ENCODE assay signal across 7 mouse cellular contexts in genomic region chr10:86341589-86341988, GRCm38 (mm10). TPM values are rescaled to one million over a fixed set of nuclear protein-coding genes. Genes with fewer than 3 reads are reported as not detected.
DNase-seq lines count a peak whose midpoint lies in the region; ATAC-seq and TF ChIP-seq lines count a peak whose summit lies in the region.

No protein-coding gene starts in this region.

- no peaks in the 10 kb centered on the region for H3K27me3 ChIP-seq in heart, embryonic 14.5 days (ENCODE audit: control insufficient read depth, insufficient read depth, low read length)
- H3K27me3 ChIP-seq in liver, embryonic 11.5 days (replicated peaks; ENCODE audit: control insufficient read depth, insufficient read depth, low read length), result no peaks in the 10 kb centered on the region
- no peaks in the 10 kb centered on the region for H3K27me3 ChIP-seq in forebrain, postnatal 0 days (ENCODE audit: insufficient read depth, low read length)
- H3K27me3 ChIP-seq in forebrain, embryonic 15.5 days, result no peaks in the 10 kb centered on the region

- H3K9me3 ChIP-seq in heart, embryonic 14.5 days (ENCODE audit: control insufficient read depth, low read length), result no peaks in the 10 kb centered on the region
- no peaks in the 10 kb centered on the region for H3K9me3 ChIP-seq in liver, embryonic 11.5 days (ENCODE audit: control insufficient read depth, low read length)
- no peaks in the 10 kb centered on the region for H3K9me3 ChIP-seq in forebrain, postnatal 0 days (ENCODE audit: low read length)
- H3K9me3 ChIP-seq in forebrain, embryonic 15.5 days, result no peaks in the 10 kb centered on the region

- no peak for TF ChIP-seq CTCF in forebrain, postnatal 0 days (IDR thresholded peaks at IDR 0.05; ENCODE audit: low read depth)

- peak; percentile 55; the same call in 1 of the 2 replicates for ATAC-seq in heart, embryonic 14.5 days (ENCODE audit: insufficient number of reproducible peaks, insufficient read depth, low FRiP score, low read depth)
- ATAC-seq in liver, embryonic 11.5 days (replicated peaks; ENCODE audit: low FRiP score), result no peak
- ATAC-seq in forebrain, postnatal 0 days, result no peak
- no peak for ATAC-seq in forebrain, embryonic 15.5 days (replicated peaks)

- peak; percentile 53 for DNase-seq in adipocyte (ENCODE audit: low spot score)
- peak; percentile 85 for DNase-seq in adrenal gland, postnatal 14 days
- no peak for DNase-seq in liver, embryonic 11.5 days (ENCODE audit: low spot score)
- no peak for DNase-seq in forebrain, postnatal 0 days
- no peak for DNase-seq in cerebellum, postnatal 14 days

- H3K4me1 ChIP-seq in heart, embryonic 14.5 days (ENCODE audit: control insufficient read depth in 2 of 2, insufficient read depth in 2 of 2, low read length in 2 of 2), result peaks cover 54 to 77% of the 10 kb centered on the region in 2 experiments
- H3K4me1 ChIP-seq in liver, embryonic 11.5 days (replicated peaks; ENCODE audit: control insufficient read depth, insufficient read depth, low read length), result peaks cover 42% of the 10 kb centered on the region
- H3K4me1 ChIP-seq in forebrain, postnatal 0 days (ENCODE audit: insufficient read depth), result no peaks in the 10 kb centered on the region
- peaks cover 5% of the 10 kb centered on the region for H3K4me1 ChIP-seq in forebrain, embryonic 15.5 days

- no peak overlapping the region for H3K4me2 ChIP-seq in heart, embryonic 14.5 days (ENCODE audit: low read length)
- no peak overlapping the region for H3K4me2 ChIP-seq in liver, embryonic 11.5 days
- no peak overlapping the region for H3K4me2 ChIP-seq in forebrain, postnatal 0 days (ENCODE audit: low read depth)
- H3K4me2 ChIP-seq in forebrain, embryonic 15.5 days (replicated peaks), result no peak overlapping the region

- H3K4me3 ChIP-seq in heart, embryonic 14.5 days (ENCODE audit: control insufficient read depth in 1 of 2, insufficient read depth in 1 of 2, low read depth in 1 of 2, low read length in 2 of 2), result no peak overlapping the region
- H3K4me3 ChIP-seq in liver, embryonic 11.5 days (ENCODE audit: low read depth, low read length), result no peak overlapping the region
- H3K4me3 ChIP-seq in forebrain, postnatal 0 days (ENCODE audit: low read depth, low read length), result no peak overlapping the region
- H3K4me3 ChIP-seq in forebrain, embryonic 15.5 days, result no peak overlapping the region

- peaks cover 34% of the 10 kb centered on the region for H3K36me3 ChIP-seq in heart, embryonic 14.5 days (ENCODE audit: control insufficient read depth, insufficient read depth, low read length)
- no peaks in the 10 kb centered on the region for H3K36me3 ChIP-seq in liver, embryonic 11.5 days (ENCODE audit: control insufficient read depth, insufficient read depth, low read length)
- H3K36me3 ChIP-seq in forebrain, postnatal 0 days (ENCODE audit: insufficient read depth), result 0 out of 2 replicates have a peak, but pooled peaks cover 6% of the 10 kb centered on the region
- H3K36me3 ChIP-seq in forebrain, embryonic 15.5 days, result no peaks in the 10 kb centered on the region

- H3K9ac ChIP-seq in heart, embryonic 14.5 days (ENCODE audit: low read length), result no peak overlapping the region
- H3K9ac ChIP-seq in liver, embryonic 11.5 days (ENCODE audit: low read depth, low read length), result no peak overlapping the region
- H3K9ac ChIP-seq in forebrain, postnatal 0 days, result no peak overlapping the region
- no peak overlapping the region for H3K9ac ChIP-seq in forebrain, embryonic 15.5 days (replicated peaks)

- WGBS in heart, embryonic 14.5 days, result 27% methylated on average over 8 of the region's 8 CpGs
- WGBS in liver, embryonic 11.5 days, result 50% methylated on average over 8 of the region's 8 CpGs
- 46% methylated on average over 8 of the region's 8 CpGs for WGBS in forebrain, postnatal 0 days
- 36% methylated on average over 8 of the region's 8 CpGs for WGBS in forebrain, embryonic 15.5 days

- peak overlapping the region; percentile 17 to 39; a peak in 2 of 4 replicates for H3K27ac ChIP-seq in heart, embryonic 14.5 days (replicated peaks in 1 of 2; ENCODE audit: control insufficient read depth in 1 of 2, insufficient read depth in 1 of 2, low read depth in 2 of 2, low read length in 2 of 2)
- peak overlapping the region; percentile 67 for H3K27ac ChIP-seq in liver, embryonic 11.5 days (ENCODE audit: low read depth, low read length)
- no peak overlapping the region for H3K27ac ChIP-seq in forebrain, postnatal 0 days (ENCODE audit: low read depth, low read length)
- no peak overlapping the region for H3K27ac ChIP-seq in forebrain, embryonic 15.5 days (replicated peaks)

RNA-seq across cellular contexts. Expression of gene Timp3, which starts 41.4 kb away (rescaled TPM):
- total RNA-seq in adrenal gland, postnatal 14 days (2021), result 283 and 294 TPM in 2 replicates
- 91.0 and 92.7 TPM in 2 replicates for polyA plus RNA-seq in heart, embryonic 14.5 days (2014; fragmentation: Nextera tagmentation; extraction: Ambion mirVana)
- polyA plus RNA-seq in liver, embryonic 11.5 days (2014; fragmentation: Nextera tagmentation; extraction: Ambion mirVana), result 32.3 and 33.2 TPM in 2 replicates
- total RNA-seq in forebrain, postnatal 0 days (2014; rRNA removed), result 33.5 and 62.9 TPM in 2 replicates
- polyA plus RNA-seq in forebrain, postnatal 0 days (2015; fragmentation: Nextera tagmentation; extraction: Ambion mirVana), result 17.2 and 33.6 TPM in 2 replicates
- 15.8 and 16.9 TPM in 2 replicates for polyA plus RNA-seq in forebrain, embryonic 15.5 days (2015; fragmentation: Nextera tagmentation; extraction: Ambion mirVana)

Comparison
In these comparisons a context has a peak if more than half of its experiments do, and no peak if none do; other contexts are left out.
1. DNase-seq: peak in adipocyte (single experiment) and adrenal gland, postnatal 14 days (single experiment); none in liver, embryonic 11.5 days (single experiment), forebrain, postnatal 0 days (single experiment) and cerebellum, postnatal 14 days (0 of 2).
2. H3K27ac ChIP-seq: peak in heart, embryonic 14.5 days (2 of 2) and liver, embryonic 11.5 days (single experiment); none in forebrain, postnatal 0 days (single experiment) and forebrain, embryonic 15.5 days (single experiment).